Mouse (Mus musculus): ENCODE measurements around the gene Rnf215. TPM values are rescaled to one million over a fixed set of nuclear protein-coding genes. Genes with fewer than 3 reads are reported as not detected.
A peak's percentile ranks its signal among the peaks of the same experiment; 100 is the strongest.
"Not testable (repeated sequence)": the region's sequence is repeated elsewhere in the genome, so short reads cannot be mapped to it uniquely, and the experiment has no call there.

The Rnf215 gene
- polyA plus RNA-seq, 1 experiment from 2014 or later: 36.6 TPM

DNA sequence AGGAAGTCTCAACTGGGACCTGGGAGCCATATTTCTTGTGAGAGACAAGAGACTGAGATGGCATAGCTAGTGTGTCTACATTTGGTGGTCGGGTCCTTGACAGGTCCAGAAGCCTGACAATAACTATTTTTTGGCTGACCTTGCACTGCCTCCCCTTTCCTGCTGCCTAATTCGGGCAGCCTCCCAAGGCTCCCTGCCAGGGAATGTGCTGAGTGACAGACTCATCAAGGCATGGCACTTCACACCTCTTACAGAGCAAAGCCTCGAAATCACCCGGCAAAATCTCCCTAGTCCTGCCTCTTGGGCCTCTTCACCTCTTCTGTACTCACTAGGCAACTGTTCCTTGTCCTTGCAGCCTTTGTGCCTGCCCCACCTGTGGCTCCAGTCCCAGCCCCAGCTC lies 42.7 kb downstream of the Rnf215 start:
- Histone ChIP-seq H3K27ac (no peak overlapping the region), H3K4me2 (no peak overlapping the region), H3K9ac (replicated peaks) (no peak overlapping the region), H3K4me3 (replicated peaks) (no peak overlapping the region), H3K9me3 (no peaks in the 10 kb centered on the region), H3K4me1 (replicated peaks) (no peaks in the 10 kb centered on the region), H3K27me3 (no peaks in the 10 kb centered on the region), H3K36me3 (peaks cover 98% of the 10 kb centered on the region)
- no peak for ATAC-seq (ENCODE audit: insufficient number of reproducible peaks, insufficient read depth, low FRiP score, low TSS enrichment, low read depth)
- WGBS: 80% methylated on average over 4 of the region's 4 CpGs

DNA sequence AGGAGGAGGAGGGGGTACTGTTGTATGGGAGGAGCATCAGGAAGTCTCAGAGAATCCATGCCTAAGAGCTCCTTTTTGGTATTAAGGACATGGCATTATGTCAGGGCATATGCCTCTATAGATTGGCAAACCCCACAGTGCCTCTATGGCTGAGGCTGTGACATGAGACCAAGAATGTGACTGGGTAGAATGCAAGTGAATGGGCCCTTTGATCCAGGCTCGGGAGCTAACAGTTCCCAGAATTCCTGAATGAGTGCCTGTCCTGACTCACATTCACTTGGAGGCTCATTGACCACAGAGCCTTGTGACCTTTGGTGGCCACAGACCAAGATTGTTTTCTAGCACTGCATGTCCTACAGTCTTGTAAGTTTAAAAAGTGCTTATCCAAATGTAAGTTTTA lies 47.1 kb downstream of the Rnf215 start:
- Histone ChIP-seq H3K4me2 (no peak overlapping the region), H3K4me3 (replicated peaks) (no peak overlapping the region), H3K27me3 (no peaks in the 10 kb centered on the region), H3K9me3 (no peaks in the 10 kb centered on the region), H3K27ac (no peak overlapping the region), H3K9ac (replicated peaks) (no peak overlapping the region), H3K4me1 (replicated peaks) (no peaks in the 10 kb centered on the region), H3K36me3 (peaks cover 62% of the 10 kb centered on the region)
- 19% methylated on average over 1 of the region's 1 CpGs for WGBS
- no peak for ATAC-seq (ENCODE audit: insufficient number of reproducible peaks, insufficient read depth, low FRiP score, low TSS enrichment, low read depth)

DNA sequence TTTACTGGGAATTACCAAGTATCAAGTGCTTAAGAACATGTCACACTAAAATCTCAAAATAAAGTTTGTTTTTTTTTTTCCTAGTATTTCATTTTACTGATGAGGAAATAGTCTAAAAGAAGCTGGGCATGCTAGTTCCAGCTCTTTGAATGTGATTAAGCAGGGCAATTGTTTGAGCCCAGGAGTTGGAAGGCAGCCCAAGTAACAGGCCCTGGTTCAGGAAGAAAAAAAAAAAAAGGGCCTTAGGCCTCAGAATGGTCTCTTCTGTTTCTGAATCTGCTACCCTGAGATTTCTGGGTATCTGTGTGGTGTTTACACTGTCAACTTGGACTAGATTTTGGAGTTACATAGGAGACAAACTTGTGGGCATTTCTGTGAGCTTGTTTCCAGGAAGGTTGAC lies 48.5 kb downstream of the Rnf215 start:
- no peak overlapping the region for H3K9ac ChIP-seq (replicated peaks)

DNA sequence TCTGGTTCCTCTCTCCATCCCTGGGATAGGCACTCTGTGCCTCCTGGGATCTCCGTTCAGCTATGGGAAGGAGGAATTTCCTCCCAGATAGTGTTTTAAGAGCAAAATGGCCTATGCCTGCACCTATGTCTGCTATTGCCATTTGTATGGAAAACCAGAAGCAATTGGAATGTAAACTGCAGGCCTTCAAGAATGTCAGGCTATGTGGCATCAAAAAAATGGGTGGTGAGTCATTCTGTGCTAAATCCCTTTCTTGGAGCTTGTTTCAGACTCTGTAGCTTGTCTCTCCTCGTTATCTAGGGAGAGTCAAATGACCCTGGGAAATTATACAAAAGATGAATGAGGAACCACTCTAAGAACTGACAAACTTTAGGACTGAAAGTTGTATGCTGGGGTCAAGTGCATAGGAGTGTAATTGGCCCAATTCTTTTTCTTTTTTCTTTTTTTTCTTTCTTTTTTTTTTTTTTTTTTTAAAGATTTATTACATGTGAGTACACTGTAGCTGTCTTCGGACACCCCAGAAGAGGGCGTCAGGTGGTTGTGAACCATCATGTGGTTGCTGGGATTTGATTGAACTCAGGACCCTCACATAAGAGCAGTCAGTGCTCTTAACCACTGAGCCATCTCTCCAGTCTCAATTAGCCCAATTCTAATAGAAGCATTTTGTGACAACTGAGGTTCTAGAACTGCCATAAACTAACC lies 49.4 kb downstream of the Rnf215 start:
- H3K9ac ChIP-seq (replicated peaks): no peak overlapping the region
- no peak overlapping the region for H3K27ac ChIP-seq
- 74% methylated on average over 4 of the region's 4 CpGs for WGBS

More for the DNA sequence above, 48.5 kb downstream of the Rnf215 start:
- Histone ChIP-seq H3K9me3 (no peaks in the 10 kb centered on the region), H3K27me3 (0 out of 2 replicates have a peak, but pooled peaks cover 4% of the 10 kb centered on the region), H3K4me1 (replicated peaks) (peaks cover 7% of the 10 kb centered on the region), H3K27ac (no peak overlapping the region), H3K36me3 (peaks cover 47% of the 10 kb centered on the region), H3K4me2 (no peak overlapping the region), H3K4me3 (replicated peaks) (no peak overlapping the region)
- ATAC-seq (ENCODE audit: insufficient number of reproducible peaks, insufficient read depth, low FRiP score, low TSS enrichment, low read depth): no peak

DNA sequence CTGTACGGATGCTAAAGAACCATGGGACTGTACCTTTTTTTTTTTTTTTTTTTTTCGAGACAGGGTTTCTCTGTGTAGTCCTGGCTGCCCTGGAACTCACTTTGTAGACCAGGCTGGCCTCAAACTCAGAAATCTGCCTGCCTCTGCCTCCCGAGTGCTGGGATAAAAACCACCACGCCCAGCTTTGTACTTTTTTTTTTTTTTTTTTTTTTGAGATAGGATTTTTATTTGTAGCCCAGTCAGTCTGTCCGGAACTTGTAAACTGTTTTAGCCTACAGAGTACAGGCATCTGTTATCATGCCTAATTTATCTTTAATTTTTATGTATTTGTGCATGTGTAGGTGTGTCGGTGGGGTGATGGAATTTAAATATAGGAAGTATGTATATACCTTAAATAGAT lies 50.5 kb downstream of the Rnf215 start:
- H3K4me3 ChIP-seq (replicated peaks); H3K9ac ChIP-seq (replicated peaks); ATAC-seq (ENCODE audit: insufficient number of reproducible peaks, insufficient read depth, low FRiP score, low TSS enrichment, low read depth); H3K27me3 ChIP-seq; H3K27ac ChIP-seq; H3K4me2 ChIP-seq; H3K9me3 ChIP-seq: not testable (repeated sequence)
- 87% methylated on average over 6 of the region's 6 CpGs for WGBS
- Histone ChIP-seq H3K36me3 (peaks cover 28% of the 10 kb centered on the region), H3K4me1 (replicated peaks) (peaks cover 13% of the 10 kb centered on the region)

More for the DNA sequence above, 49.4 kb downstream of the Rnf215 start:
- no peaks in the 10 kb centered on the region for H3K9me3 ChIP-seq
- peaks cover 39% of the 10 kb centered on the region for H3K36me3 ChIP-seq
- H3K27me3 ChIP-seq: 0 out of 2 replicates have a peak, but pooled peaks cover 4% of the 10 kb centered on the region
- no peak overlapping the region for H3K4me3 ChIP-seq (replicated peaks)
- no peak overlapping the region for H3K4me2 ChIP-seq
- H3K4me1 ChIP-seq (replicated peaks): peaks cover 7% of the 10 kb centered on the region
- no peak for ATAC-seq (ENCODE audit: insufficient number of reproducible peaks, insufficient read depth, low FRiP score, low TSS enrichment, low read depth)

DNA sequence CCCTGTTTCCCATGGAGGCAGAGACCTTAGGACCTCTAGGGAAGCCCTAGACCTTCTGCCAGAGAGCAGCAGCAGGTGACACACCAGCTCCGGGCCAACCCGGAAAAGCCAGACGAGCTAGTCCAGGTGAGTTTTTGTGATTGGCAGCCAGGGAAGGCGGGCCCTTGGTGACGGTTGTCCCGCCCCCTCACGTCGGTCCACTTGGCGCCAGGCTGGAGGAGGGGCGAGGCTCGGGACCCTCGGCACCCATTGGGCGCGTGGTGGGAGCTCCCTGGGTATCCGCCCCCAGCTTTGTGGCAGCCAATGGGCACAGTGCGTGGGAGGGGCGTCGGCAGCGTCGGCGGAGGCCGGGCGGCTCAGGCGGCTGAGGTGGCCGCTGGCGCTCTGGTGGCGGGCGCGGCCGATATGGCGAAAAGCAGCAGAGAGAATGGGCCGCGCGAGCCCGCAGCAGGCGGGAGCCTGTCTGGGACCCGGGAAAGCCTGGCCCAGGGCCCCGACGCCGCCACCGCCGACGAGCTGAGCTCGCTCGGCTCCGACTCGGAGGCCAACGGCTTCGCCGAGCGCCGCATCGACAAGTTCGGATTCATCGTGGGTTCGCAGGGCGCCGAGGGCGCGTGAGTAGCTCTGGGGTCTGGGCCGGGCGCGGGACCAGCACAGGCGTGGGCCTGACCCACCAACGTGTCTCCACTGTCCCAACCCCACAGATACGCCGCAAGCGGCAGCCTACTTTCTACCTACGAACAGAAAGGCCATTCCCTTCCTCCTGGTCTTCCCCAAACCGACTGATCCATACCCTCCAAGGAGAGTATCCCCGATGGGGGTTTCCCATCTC lies 51.7 kb downstream of the Rnf215 start, which contains the start of gene Tbc1d10a:
Gene Tbc1d10a (plus strand): TSS at position 304 of the 832 bp plus-strand sequence.
- Histone ChIP-seq H3K36me3 (peaks cover 16% of the 10 kb centered on the region), H3K9me3 (no peaks in the 10 kb centered on the region), H3K27ac (peak within 1 kb of the TSS; percentile 73; the same call in 1 of the 2 replicates), H3K27me3 (0 out of 2 replicates have a peak, but pooled peaks cover 4% of the 10 kb centered on the region), H3K4me3 (replicated peaks) (peak within 1 kb of the TSS; percentile 84), H3K4me1 (replicated peaks) (peaks cover 25% of the 10 kb centered on the region), H3K9ac (replicated peaks) (peak within 1 kb of the TSS; percentile 88), H3K4me2 (peak within 1 kb of the TSS; percentile 82)
- WGBS: under 1% methylated on average over 70 of the region's 71 CpGs
- ATAC-seq (ENCODE audit: insufficient number of reproducible peaks, insufficient read depth, low FRiP score, low TSS enrichment, low read depth): peak; percentile 96

DNA sequence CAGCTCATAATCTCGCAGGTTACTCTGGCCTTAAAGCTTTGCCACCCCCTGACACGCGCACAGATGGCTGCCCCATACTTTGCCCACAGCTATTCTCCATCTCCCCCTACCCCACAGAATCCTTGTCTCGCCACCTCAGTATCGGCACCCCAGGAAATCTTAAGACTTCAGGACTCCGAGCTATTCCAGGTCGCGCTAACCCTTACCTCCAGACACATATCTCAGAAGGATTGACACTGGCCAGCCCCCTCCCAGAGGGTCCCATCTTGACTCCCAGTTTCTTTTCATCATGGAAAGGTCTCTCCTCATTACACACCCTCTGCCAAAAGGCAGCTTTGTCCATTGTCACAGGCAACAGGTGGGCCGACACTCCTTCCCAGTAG lies 52.3 kb downstream of the Rnf215 start:
- Histone ChIP-seq H3K27me3 (0 out of 2 replicates have a peak, but pooled peaks cover 4% of the 10 kb centered on the region), H3K36me3 (peaks cover 11% of the 10 kb centered on the region), H3K4me1 (replicated peaks) (peaks cover 31% of the 10 kb centered on the region), H3K4me2 (peak overlapping the region; percentile 82), H3K9ac (replicated peaks) (peak overlapping the region; percentile 88), H3K9me3 (no peaks in the 10 kb centered on the region), H3K27ac (no peak overlapping the region; the same call in 1 of the 2 replicates), H3K4me3 (replicated peaks) (peak overlapping the region; percentile 84)
- no peak for ATAC-seq (ENCODE audit: insufficient number of reproducible peaks, insufficient read depth, low FRiP score, low TSS enrichment, low read depth)
- WGBS: 12% methylated on average over 9 of the region's 9 CpGs

DNA sequence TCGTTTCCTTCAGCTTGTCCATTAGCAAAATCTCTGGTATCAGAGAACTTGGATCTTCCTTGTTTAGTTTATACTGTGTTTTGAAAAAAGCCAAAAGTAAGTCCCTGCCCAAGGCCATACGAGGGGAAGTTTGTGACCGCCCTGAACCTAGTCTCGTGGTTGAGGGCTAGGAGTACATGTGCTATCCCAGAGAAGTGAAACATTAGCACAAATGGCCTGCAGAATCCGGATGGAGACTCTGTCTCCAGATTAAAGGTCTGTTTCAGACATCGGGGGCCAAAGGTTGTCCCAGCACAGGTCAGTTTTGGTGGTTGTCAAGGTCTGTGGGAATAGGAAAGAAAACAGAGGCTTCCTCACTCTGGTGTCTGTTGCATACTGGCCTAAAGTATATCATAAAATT lies 54.2 kb downstream of the Rnf215 start:
- Histone ChIP-seq H3K4me1 (replicated peaks) (peaks cover 36% of the 10 kb centered on the region), H3K4me3 (replicated peaks) (no peak overlapping the region), H3K27me3 (0 out of 2 replicates have a peak, but pooled peaks cover 4% of the 10 kb centered on the region), H3K36me3 (no peaks in the 10 kb centered on the region), H3K9me3 (no peaks in the 10 kb centered on the region), H3K27ac (no peak overlapping the region), H3K4me2 (no peak overlapping the region), H3K9ac (replicated peaks) (no peak overlapping the region)
- 93% methylated on average over 6 of the region's 6 CpGs for WGBS
- ATAC-seq (ENCODE audit: insufficient number of reproducible peaks, insufficient read depth, low FRiP score, low TSS enrichment, low read depth): no peak

DNA sequence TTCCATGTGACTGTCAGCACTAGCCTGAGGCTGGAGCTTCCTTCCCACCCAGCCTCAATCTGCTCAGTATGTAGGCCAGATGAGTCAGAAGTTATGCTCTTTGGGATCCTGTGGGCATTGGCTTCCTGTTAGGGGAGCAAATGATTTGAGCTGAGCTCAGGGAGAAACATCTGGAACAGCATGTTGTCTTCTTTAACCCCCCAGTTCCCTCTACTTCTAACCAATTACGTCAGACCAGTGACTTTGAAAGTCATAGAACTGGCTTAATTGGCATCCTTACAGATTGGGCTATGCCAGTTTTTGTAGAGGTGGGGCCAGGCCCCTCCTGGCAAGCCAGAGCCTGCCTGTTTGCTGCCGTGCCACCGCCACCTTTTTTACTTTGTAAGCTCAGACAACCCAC lies 55.7 kb downstream of the Rnf215 start:
- no peak for ATAC-seq (ENCODE audit: insufficient number of reproducible peaks, insufficient read depth, low FRiP score, low TSS enrichment, low read depth)
- Histone ChIP-seq H3K4me1 (replicated peaks) (peaks cover 36% of the 10 kb centered on the region), H3K27ac (no peak overlapping the region), H3K9ac (replicated peaks) (no peak overlapping the region), H3K36me3 (no peaks in the 10 kb centered on the region), H3K4me2 (no peak overlapping the region), H3K27me3 (0 out of 2 replicates have a peak, but pooled peaks cover 4% of the 10 kb centered on the region), H3K4me3 (replicated peaks) (no peak overlapping the region), H3K9me3 (no peaks in the 10 kb centered on the region)
- WGBS: 49% methylated on average over 3 of the region's 3 CpGs

Measured in limb, embryonic 12.5 days (tissue).